Mouse (Mus musculus): Measurements from ENCODE around the gene Brd9. TPM values are rescaled to one million over a fixed set of nuclear protein-coding genes. Genes with fewer than 3 reads are reported as not detected.
"Not testable (repeated sequence)": the region's sequence is repeated elsewhere in the genome, so short reads cannot be mapped to it uniquely, and the experiment has no call there.

Brd9 gene
- polyA plus RNA-seq, 1 experiment from 2014 or later, result 83.8 TPM

DNA sequence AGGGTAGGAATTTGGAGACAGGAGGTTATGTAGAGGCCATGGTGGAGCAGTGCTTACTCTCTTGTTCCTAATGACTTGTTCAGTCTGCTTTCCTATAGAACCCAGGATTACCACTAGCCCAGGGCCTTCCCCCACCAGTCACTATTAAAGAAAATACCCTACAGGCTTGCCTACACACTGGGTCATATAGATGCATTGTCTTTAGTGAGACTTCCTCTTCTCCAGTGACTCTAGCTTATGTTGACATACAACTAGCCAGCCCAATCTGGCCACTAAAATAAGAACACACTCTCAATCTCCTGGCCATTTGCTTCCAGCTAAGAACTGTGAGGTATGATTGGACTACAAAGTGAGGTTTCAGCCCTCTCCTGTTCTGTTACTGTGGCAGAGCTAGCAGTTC, 62.9 kb downstream of the Brd9 start:
- no peaks in the 10 kb centered on the region for H3K9me3 ChIP-seq (replicated peaks)
- no peak overlapping the region for H3K27ac ChIP-seq
- no peak overlapping the region for H3K4me2 ChIP-seq (replicated peaks)
- H3K9ac ChIP-seq, result no peak overlapping the region
- H3K4me1 ChIP-seq, result no peaks in the 10 kb centered on the region
- no peaks in the 10 kb centered on the region for H3K36me3 ChIP-seq
- H3K4me3 ChIP-seq, result no peak overlapping the region
- no peak for ATAC-seq (ENCODE audit: low FRiP score)
- no peaks in the 10 kb centered on the region for H3K27me3 ChIP-seq

DNA sequence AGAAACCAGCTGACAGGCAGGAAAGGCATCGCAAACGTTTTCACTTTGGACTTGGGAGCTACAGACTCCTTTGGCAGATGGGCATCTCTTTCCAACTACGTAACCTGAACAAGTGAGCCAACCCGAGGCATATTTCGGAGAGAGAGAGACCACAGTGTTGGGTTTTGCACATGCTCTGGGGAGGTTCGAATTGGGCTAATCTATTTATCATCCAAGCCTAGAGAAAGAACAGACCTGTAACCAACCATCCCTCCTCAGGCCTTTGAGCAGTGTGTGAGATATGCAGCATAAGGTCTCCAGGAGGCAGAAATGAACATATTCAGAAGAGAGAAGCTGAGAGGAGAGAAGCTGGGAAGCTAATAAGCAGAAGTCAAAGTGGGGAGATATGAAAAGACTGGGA, 63.4 kb downstream of the Brd9 start:
- Histone ChIP-seq H3K4me1 (no peaks in the 10 kb centered on the region), H3K9ac (no peak overlapping the region), H3K36me3 (no peaks in the 10 kb centered on the region), H3K27ac (no peak overlapping the region), H3K9me3 (replicated peaks) (no peaks in the 10 kb centered on the region), H3K4me2 (replicated peaks) (no peak overlapping the region), H3K27me3 (peaks cover 2% of the 10 kb centered on the region), H3K4me3 (no peak overlapping the region)
- ATAC-seq (ENCODE audit: low FRiP score), result no peak
- WGBS, result 79% methylated on average over 6 of the region's 6 CpGs

GRCm38 (mm10) chr13:74001492-74001891, 63.9 kb downstream of the Brd9 start:
- no peak overlapping the region for H3K4me3 ChIP-seq
- no peak overlapping the region for H3K27ac ChIP-seq
- peaks cover 6% of the 10 kb centered on the region for H3K27me3 ChIP-seq
- no peak for ATAC-seq (ENCODE audit: low FRiP score)
- no peak overlapping the region for H3K9ac ChIP-seq
- H3K4me2 ChIP-seq (replicated peaks), result no peak overlapping the region
- 74% methylated on average over 4 of the region's 4 CpGs for WGBS
- H3K4me1 ChIP-seq, result no peaks in the 10 kb centered on the region
- no peaks in the 10 kb centered on the region for H3K36me3 ChIP-seq
- no peaks in the 10 kb centered on the region for H3K9me3 ChIP-seq (replicated peaks)

DNA sequence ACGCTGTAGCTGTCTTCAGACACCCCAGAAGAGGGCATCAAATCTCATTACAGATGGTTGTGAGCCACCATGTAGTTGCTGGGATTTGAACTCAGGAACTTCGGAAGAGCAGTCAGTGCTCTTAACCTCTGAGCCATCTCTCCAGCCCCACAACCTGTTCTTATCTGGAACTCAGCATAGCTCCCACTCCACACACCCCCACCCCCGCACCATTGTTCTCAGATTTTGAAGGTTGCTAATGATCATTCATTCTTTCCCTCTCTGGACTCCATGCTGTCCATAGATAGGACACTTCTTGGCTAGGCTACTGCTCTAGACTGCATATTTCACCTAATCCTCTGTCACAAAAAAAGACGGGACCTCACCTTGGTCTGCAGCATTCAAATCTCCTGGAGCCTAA, 69.3 kb downstream of the Brd9 start:
- H3K27ac ChIP-seq; H3K36me3 ChIP-seq; H3K4me3 ChIP-seq; H3K4me1 ChIP-seq; H3K9me3 ChIP-seq (replicated peaks); H3K4me2 ChIP-seq (replicated peaks); H3K9ac ChIP-seq; ATAC-seq (ENCODE audit: low FRiP score): not testable (repeated sequence)
- peaks cover 37% of the 10 kb centered on the region for H3K27me3 ChIP-seq
- WGBS, result 90% methylated on average over 4 of the region's 4 CpGs

GRCm38 (mm10) chr13:74008216-74008615, 70.6 kb downstream of the Brd9 start:
- H3K27ac ChIP-seq; H3K9ac ChIP-seq; H3K4me1 ChIP-seq; H3K4me3 ChIP-seq; H3K36me3 ChIP-seq; H3K9me3 ChIP-seq (replicated peaks); ATAC-seq (ENCODE audit: low FRiP score): not testable (repeated sequence)
- H3K27me3 ChIP-seq, result peaks cover 37% of the 10 kb centered on the region
- peak overlapping the region; percentile 97; the same call in 1 of the 2 replicates for H3K4me2 ChIP-seq (replicated peaks)
- WGBS, result 88% methylated on average over 2 of the region's 2 CpGs

DNA sequence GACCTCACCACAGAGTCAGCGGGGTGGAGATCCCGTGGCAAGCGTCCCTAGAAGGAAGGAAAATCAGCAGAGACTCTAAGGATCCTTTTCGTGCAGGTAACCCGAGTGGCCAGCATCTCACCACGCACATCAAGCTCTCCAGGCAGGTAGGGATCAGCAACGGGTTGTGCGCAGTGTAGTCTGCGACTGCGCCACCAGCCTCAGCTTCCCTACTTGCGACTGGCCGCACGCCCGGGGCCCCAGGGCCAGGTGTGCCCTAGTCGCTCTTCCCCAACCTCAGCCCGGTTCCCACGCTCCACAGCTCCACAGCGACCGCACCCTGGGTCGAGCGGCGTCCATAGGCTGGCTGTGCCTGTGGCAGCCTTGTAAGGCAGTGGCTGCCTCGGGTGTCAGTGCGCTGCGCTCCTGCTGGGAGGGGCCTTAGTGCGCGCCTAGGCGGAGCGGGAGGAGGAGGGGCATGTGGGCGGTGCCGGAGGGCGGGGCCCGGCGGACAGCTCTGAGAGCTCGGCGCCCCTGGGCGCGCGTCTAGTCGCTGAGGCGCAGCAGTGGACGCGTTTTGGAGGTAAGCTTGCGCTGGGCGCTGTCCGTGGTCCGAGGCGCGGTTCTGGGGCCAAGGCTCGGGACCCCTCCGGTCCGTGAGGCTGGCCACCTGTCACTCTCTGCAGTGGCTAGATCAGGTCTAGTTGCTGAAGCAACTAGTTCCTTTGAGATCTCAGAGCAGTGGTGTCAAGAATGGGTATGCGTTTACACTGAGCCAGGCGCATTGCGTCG, 71.5 kb downstream of the Brd9 start, which contains the start of gene Tppp:
Gene Tppp (plus strand): TSS at position 460 of the 771 bp plus-strand sequence.
- Histone ChIP-seq H3K4me1 (0 out of 2 replicates have a peak, but pooled peaks cover 8% of the 10 kb centered on the region), H3K4me3 (peak within 1 kb of the TSS; percentile 57), H3K4me2 (replicated peaks) (peak within 1 kb of the TSS; percentile 97), H3K36me3 (no peaks in the 10 kb centered on the region), H3K9ac (peak within 1 kb of the TSS; percentile 64), H3K27ac (peak within 1 kb of the TSS; percentile 53), H3K27me3 (peaks cover 37% of the 10 kb centered on the region), H3K9me3 (replicated peaks) (no peaks in the 10 kb centered on the region)
- under 1% methylated on average over 54 of the region's 56 CpGs for WGBS
- ATAC-seq (ENCODE audit: low FRiP score), result peak; percentile 92

- Histone ChIP-seq H3K27ac (peak overlapping the region; percentile 53), H3K27me3 (peaks cover 37% of the 10 kb centered on the region), H3K4me3 (peak overlapping the region; percentile 57), H3K4me1 (peaks cover 14% of the 10 kb centered on the region), H3K9me3 (replicated peaks) (no peaks in the 10 kb centered on the region), H3K9ac (peak overlapping the region; percentile 64), H3K36me3 (no peaks in the 10 kb centered on the region), H3K4me2 (replicated peaks) (peak overlapping the region; percentile 97)
- WGBS, result under 1% methylated on average over 55 of the region's 55 CpGs
- peak; percentile 78 for ATAC-seq (ENCODE audit: low FRiP score)
These were observed 72.4 kb downstream of the Brd9 start for GRCm38 (mm10) chr13:74009791-74010614.

Small RNA genes within 50 kb of the gene (microRNA-seq; reads per million reads assigned to microRNA genes)
- not detected for gene Gm25197

Other genes with a start within 250 kb of the Brd9 start
- gene Slc6a19, start 232.9 kb upstream of the Brd9 start, polyA plus RNA-seq (2016; fragmentation: Nextera tagmentation; extraction: Ambion mirVana), result 0.17 and 0.26 TPM in 2 replicates
- gene Slc12a7, start 204.7 kb upstream of the Brd9 start, polyA plus RNA-seq (2016; fragmentation: Nextera tagmentation; extraction: Ambion mirVana), result 35.9 and 39.3 TPM in 2 replicates
- gene Nkd2, start 90.2 kb upstream of the Brd9 start, polyA plus RNA-seq (2016; fragmentation: Nextera tagmentation; extraction: Ambion mirVana), result 14.3 and 17.4 TPM in 2 replicates
- gene Trip13, start within 50 bp of the Brd9 start, polyA plus RNA-seq (2016; fragmentation: Nextera tagmentation; extraction: Ambion mirVana), result 30.7 and 32.3 TPM in 2 replicates
- not detected in 2 replicates for gene Zdhhc11, start 26.0 kb downstream of the Brd9 start, polyA plus RNA-seq (2016; fragmentation: Nextera tagmentation; extraction: Ambion mirVana)
- gene Tppp, start 71.6 kb downstream of the Brd9 start, polyA plus RNA-seq (2016; fragmentation: Nextera tagmentation; extraction: Ambion mirVana), result 6.0 TPM in 2 replicates
- gene Cep72, start 124.5 kb downstream of the Brd9 start, polyA plus RNA-seq (2016; fragmentation: Nextera tagmentation; extraction: Ambion mirVana), result 14.0 and 16.0 TPM in 2 replicates
- gene Slc9a3, start 183.6 kb downstream of the Brd9 start, polyA plus RNA-seq (2016; fragmentation: Nextera tagmentation; extraction: Ambion mirVana), result not detected in 2 replicates

Measured in hindbrain, embryonic 12.5 days (tissue).